Comparison of ENCODE assay signal across 8 mouse cellular contexts in genomic region chr11:60811618-60812017, GRCm38 (mm10). TPM values are rescaled to one million over a fixed set of nuclear protein-coding genes. Genes with fewer than 3 reads are reported as not detected.
DNase-seq lines count a peak whose midpoint lies in the region; ATAC-seq and TF ChIP-seq lines count a peak whose summit lies in the region.
"Not testable (repeated sequence)": the region's sequence is repeated elsewhere in the genome, so short reads cannot be mapped to it uniquely, and the experiment has no call there.

Gene Shmt1, minus strand, starts transcription at chr11:60811718.

- 32% methylated on average over 6 of the region's 6 CpGs for WGBS in embryonic facial prominence, embryonic 13.5 days
- 38% methylated on average over 6 of the region's 6 CpGs for WGBS in hindbrain, embryonic 10.5 days
- 39% methylated on average over 6 of the region's 6 CpGs for WGBS in kidney, postnatal 0 days
- 31% methylated on average over 6 of the region's 6 CpGs for WGBS in liver, postnatal 0 days (ENCODE audit: insufficient replicate concordance)

- H3ac ChIP-seq in myocyte (ENCODE audit: control insufficient read depth, insufficient read length), result not testable (repeated sequence)

- H3K79me2 ChIP-seq in myocyte (ENCODE audit: control insufficient read depth, insufficient read depth), result not testable (repeated sequence)

- peak within 1 kb of the TSS; percentile 85 for H3K4me2 ChIP-seq in embryonic facial prominence, embryonic 13.5 days
- peak within 1 kb of the TSS; percentile 77 for H3K4me2 ChIP-seq in kidney, postnatal 0 days (ENCODE audit: low read length)
- H3K4me2 ChIP-seq in liver, postnatal 0 days (ENCODE audit: low read depth, low read length), result peak within 1 kb of the TSS; percentile 77
- peak within 1 kb of the TSS; percentile 99 for H3K4me2 ChIP-seq in myocyte (ENCODE audit: low read depth)

- H3K9me3 ChIP-seq in embryonic facial prominence, embryonic 13.5 days; hindbrain, embryonic 10.5 days; kidney, postnatal 0 days (replicated peaks; ENCODE audit: low read length); liver, postnatal 0 days (ENCODE audit: low read length): not testable (repeated sequence)

- H3K36me3 ChIP-seq in embryonic facial prominence, embryonic 13.5 days; hindbrain, embryonic 10.5 days; kidney, postnatal 0 days (ENCODE audit: insufficient read depth, low read length); liver, postnatal 0 days (replicated peaks; ENCODE audit: insufficient read depth, low read length); myocyte (ENCODE audit: control insufficient read depth, insufficient read depth): not testable (repeated sequence)

- peak within 1 kb of the TSS; percentile 53 for H3K4me3 ChIP-seq in embryonic facial prominence, embryonic 13.5 days
- H3K4me3 ChIP-seq in hindbrain, embryonic 10.5 days, result peak within 1 kb of the TSS; percentile 61
- peak within 1 kb of the TSS; percentile 36 for H3K4me3 ChIP-seq in kidney, postnatal 0 days (replicated peaks; ENCODE audit: low read depth, low read length)
- peak within 1 kb of the TSS; percentile 47 for H3K4me3 ChIP-seq in liver, postnatal 0 days (ENCODE audit: low read depth, low read length)
- peak within 1 kb of the TSS; percentile 46 for H3K4me3 ChIP-seq in myocyte

- TF ChIP-seq POLR2A in myocyte (IDR thresholded peaks at IDR 0.05; ENCODE audit: insufficient read length, low read depth), result not testable (repeated sequence)

- not testable (repeated sequence) for DNase-seq in adrenal gland, adult 18-20 months (ENCODE audit: low spot score in 2 of 2); gastrocnemius, postnatal 14 days; hindbrain, embryonic 10.5 days (ENCODE audit: low spot score); kidney, postnatal 0 days (ENCODE audit: low spot score); liver, postnatal 0 days; urinary bladder, adult 2 months (ENCODE audit: low spot score)

- TF ChIP-seq EP300 in liver, postnatal 0 days (IDR thresholded peaks at IDR 0.05; ENCODE audit: low read depth), result not testable (repeated sequence)

- intact Hi-C loops in gastrocnemius, postnatal 14 days (cut with DNase I; ENCODE audit: low total_unique reads), result not testable (repeated sequence)

- H3K27ac ChIP-seq in embryonic facial prominence, embryonic 13.5 days, result not testable (repeated sequence)
- H3K27ac ChIP-seq in hindbrain, embryonic 10.5 days, result peak within 1 kb of the TSS; percentile 74
- peak within 1 kb of the TSS; percentile 73 for H3K27ac ChIP-seq in kidney, postnatal 0 days
- peak within 1 kb of the TSS; percentile 79 for H3K27ac ChIP-seq in liver, postnatal 0 days (ENCODE audit: low read depth)

- peak within 1 kb of the TSS; percentile 66 for H3K9ac ChIP-seq in embryonic facial prominence, embryonic 13.5 days
- H3K9ac ChIP-seq in kidney, postnatal 0 days (ENCODE audit: low read depth, low read length), result peak within 1 kb of the TSS; percentile 46; the same call in 1 of the 2 replicates
- peak within 1 kb of the TSS; percentile 44 for H3K9ac ChIP-seq in liver, postnatal 0 days (replicated peaks)

- not testable (repeated sequence) for TF ChIP-seq CTCF in kidney, postnatal 0 days (IDR thresholded peaks at IDR 0.05; ENCODE audit: low read depth); liver, postnatal 0 days (IDR thresholded peaks at IDR 0.05; ENCODE audit: low read depth)

- not testable (repeated sequence) for H3K27me3 ChIP-seq in embryonic facial prominence, embryonic 13.5 days; hindbrain, embryonic 10.5 days (ENCODE audit: insufficient read depth, poor library complexity, severe bottlenecking); kidney, postnatal 0 days (ENCODE audit: insufficient read depth, low read length); liver, postnatal 0 days (ENCODE audit: insufficient read depth, low read length); myocyte (ENCODE audit: control insufficient read depth, insufficient read depth, insufficient read length)

- peaks cover 27% of the 10 kb centered on the region for H3K4me1 ChIP-seq in embryonic facial prominence, embryonic 13.5 days
- peaks cover 29% of the 10 kb centered on the region for H3K4me1 ChIP-seq in hindbrain, embryonic 10.5 days (replicated peaks)
- peaks cover 12% of the 10 kb centered on the region; the same call in 1 of the 2 replicates for H3K4me1 ChIP-seq in kidney, postnatal 0 days (replicated peaks; ENCODE audit: insufficient read depth, low read length)
- peaks cover 15% of the 10 kb centered on the region for H3K4me1 ChIP-seq in liver, postnatal 0 days (ENCODE audit: insufficient read depth)

- not testable (repeated sequence) for ATAC-seq in embryonic facial prominence, embryonic 13.5 days (ENCODE audit: insufficient number of reproducible peaks, insufficient read depth, low FRiP score, low TSS enrichment, low read depth); kidney, postnatal 0 days (replicated peaks; ENCODE audit: low FRiP score, low read depth); liver, postnatal 0 days

RNA-seq across cellular contexts. Expression of gene Shmt1, which starts in this region (rescaled TPM):
- total RNA-seq in adrenal gland, adult 18-20 months (2021), result 10 to 100 TPM; 21.4 to 81.1 TPM
- 50.1 and 55.5 TPM in 2 replicates for polyA plus RNA-seq in embryonic facial prominence, embryonic 13.5 days (2015; fragmentation: Nextera tagmentation; extraction: Ambion mirVana)
- total RNA-seq in gastrocnemius, postnatal 14 days (2021), result 10 to 100 TPM; 19.3 to 21.3 TPM
- polyA plus RNA-seq in hindbrain, embryonic 10.5 days (2016; fragmentation: Nextera tagmentation; extraction: Ambion mirVana), result 60.0 and 78.6 TPM in 2 replicates
- 53.5 and 56.9 TPM in 2 replicates for polyA plus RNA-seq in kidney, postnatal 0 days (2015; fragmentation: Nextera tagmentation; extraction: Ambion mirVana)
- 100 and 103 TPM in 2 replicates for polyA plus RNA-seq in liver, postnatal 0 days (2015; fragmentation: Nextera tagmentation; extraction: Ambion mirVana)
- polyA plus RNA-seq in myocyte (2012; fragmentation: generic; extraction: Trizol), result 6.6 TPM
- 11.6 and 14.1 TPM in 2 replicates for polyA plus RNA-seq in urinary bladder, adult 2 months (2012; rRNA removed)
